10 mouse cellular contexts compared by ENCODE assay signal in genomic region chr12:102275833-102276443, GRCm38 (mm10). TPM values are rescaled to one million over a fixed set of nuclear protein-coding genes. Genes with fewer than 3 reads are reported as not detected.
DNase-seq lines count a peak whose midpoint lies in the region; ATAC-seq and TF ChIP-seq lines count a peak whose summit lies in the region.
"Had no signal": no experiment of that assay in that cellular context is flagged by ENCODE, and none has a peak within 500 bp of the region (broad histone marks: within the 10 kb centered on the region; RNA-seq: fewer than 3 reads in every experiment).

No protein-coding gene starts in this region.

- no peak overlapping the region for H3K27ac ChIP-seq in heart, adult 2 months
- H3K27ac ChIP-seq in heart, embryonic 10.5 days: no peak overlapping the region
- H3K27ac ChIP-seq in heart, embryonic 16.5 days (ENCODE audit: low read length): peak overlapping the region; percentile 25; the same call in 1 of the 2 replicates
- H3K27ac ChIP-seq in lung, embryonic 15.5 days: peak overlapping the region; percentile 53; the same call in 1 of the 2 replicates
- H3K27ac ChIP-seq: forebrain, embryonic 12.5 days had no signal

- no peaks in the 10 kb centered on the region for H3K27me3 ChIP-seq in heart, adult 2 months (ENCODE audit: control insufficient read depth, insufficient read depth, low read length)
- H3K27me3 ChIP-seq in heart, embryonic 10.5 days (ENCODE audit: insufficient read depth, poor library complexity, severe bottlenecking): no peaks in the 10 kb centered on the region
- no peaks in the 10 kb centered on the region for H3K27me3 ChIP-seq in Patski
- no peaks in the 10 kb centered on the region for H3K27me3 ChIP-seq in heart, embryonic 16.5 days (ENCODE audit: control insufficient read depth, insufficient read depth, low read length)
- no peaks in the 10 kb centered on the region for H3K27me3 ChIP-seq in lung, embryonic 15.5 days

- DNase-seq in heart, adult 2 months: peak; percentile 63 to 82
- DNase-seq in heart, embryonic 10.5 days (ENCODE audit: low spot score): no peak
- DNase-seq in Patski (ENCODE audit: low read depth, low spot score): no peak
- no peak for DNase-seq in thymus, postnatal 25 days
- no peak for DNase-seq in thymus, postnatal 10 days (ENCODE audit: low spot score in 2 of 2)

- H3K4me2 ChIP-seq in heart, embryonic 16.5 days (ENCODE audit: low read depth, low read length): no peak overlapping the region
- no peak overlapping the region for H3K4me2 ChIP-seq in lung, embryonic 15.5 days
- H3K4me2 ChIP-seq: forebrain, embryonic 12.5 days had no signal

- WGBS in heart, adult 2 months: 33% methylated on average over 7 of the region's 7 CpGs
- WGBS in heart, embryonic 10.5 days: 53% methylated on average over 7 of the region's 7 CpGs
- 52% methylated on average over 7 of the region's 7 CpGs for WGBS in heart, embryonic 16.5 days
- WGBS in lung, embryonic 15.5 days: 36% methylated on average over 7 of the region's 7 CpGs

- in situ Hi-C loops in Patski (cut with MboI; ENCODE audit: low pct_unique_long_range_greater_than_20kb): no loop called here

- no peak overlapping the region for H3K4me3 ChIP-seq in heart, adult 2 months
- no peak overlapping the region for H3K4me3 ChIP-seq in heart, embryonic 10.5 days
- no peak overlapping the region for H3K4me3 ChIP-seq in heart, embryonic 16.5 days (ENCODE audit: low read length)
- H3K4me3 ChIP-seq in lung, embryonic 15.5 days: no peak overlapping the region
- H3K4me3 ChIP-seq: forebrain, embryonic 12.5 days had no signal

- H3K9me3 ChIP-seq in heart, embryonic 10.5 days: no peaks in the 10 kb centered on the region
- peaks cover 8% of the 10 kb centered on the region for H3K9me3 ChIP-seq in heart, embryonic 16.5 days (replicated peaks; ENCODE audit: control insufficient read depth, low read length)
- 0 out of 2 replicates have a peak, but pooled peaks cover 7% of the 10 kb centered on the region for H3K9me3 ChIP-seq in lung, embryonic 15.5 days
- H3K9me3 ChIP-seq: forebrain, embryonic 12.5 days had no signal

- no peaks in the 10 kb centered on the region for H3K36me3 ChIP-seq in heart, adult 2 months (ENCODE audit: control insufficient read depth, insufficient read depth, low read length)
- H3K36me3 ChIP-seq in heart, embryonic 10.5 days: no peaks in the 10 kb centered on the region
- H3K36me3 ChIP-seq in heart, embryonic 16.5 days (ENCODE audit: control insufficient read depth, insufficient read depth): no peaks in the 10 kb centered on the region
- H3K36me3 ChIP-seq in lung, embryonic 15.5 days: no peaks in the 10 kb centered on the region
- H3K36me3 ChIP-seq: forebrain, embryonic 12.5 days had no signal

- H3K9ac ChIP-seq in heart, adult 2 months (ENCODE audit: low read depth, low read length): no peak overlapping the region
- no peak overlapping the region for H3K9ac ChIP-seq in heart, embryonic 16.5 days (ENCODE audit: low read length)
- no peak overlapping the region for H3K9ac ChIP-seq in lung, embryonic 15.5 days
- H3K9ac ChIP-seq: forebrain, embryonic 12.5 days had no signal

- no peak for TF ChIP-seq POLR2A in heart, adult 2 months (IDR thresholded peaks at IDR 0.05; ENCODE audit: insufficient read depth, low read depth, low read length)

- peaks cover 1% of the 10 kb centered on the region for H3K4me1 ChIP-seq in heart, adult 2 months (ENCODE audit: control insufficient read depth, insufficient read depth, low read length)
- H3K4me1 ChIP-seq in heart, embryonic 10.5 days: peaks cover 7% of the 10 kb centered on the region; the same call in 1 of the 2 replicates
- peaks cover 2% of the 10 kb centered on the region for H3K4me1 ChIP-seq in heart, embryonic 16.5 days (ENCODE audit: control insufficient read depth, insufficient read depth, low read length)
- H3K4me1 ChIP-seq in lung, embryonic 15.5 days: peaks cover 10% of the 10 kb centered on the region
- H3K4me1 ChIP-seq: forebrain, embryonic 12.5 days had no signal

- TF ChIP-seq EP300 in heart, adult 2 months (IDR thresholded peaks at IDR 0.05; ENCODE audit: insufficient read depth, low read depth, low read length): 0 out of 2 replicates have a peak, but pooled peaks have one; percentile 13

- POLR2A ChIA-PET in Patski (lab: Charles Lee): interaction anchor here (0.6 kb wide), 1 partner anchor 317 kb away, joined by 3 read pairs; no protein-coding TSS in a partner anchor

- TF ChIP-seq CTCF in heart, adult 2 months (IDR thresholded peaks at IDR 0.05): no peak
- TF ChIP-seq CTCF in Patski (IDR thresholded peaks at IDR 0.05): no peak

- intact Hi-C loops in heart, adult 2 months (cut with DNase I): no loop called here

- CTCF ChIA-PET in Patski (lab: Charles Lee): interaction anchor here (0.9 kb wide), 1 partner anchor 24 kb away, joined by 3 read pairs; no protein-coding TSS in a partner anchor

- H3K79me2 ChIP-seq in heart, adult 2 months (replicated peaks; ENCODE audit: control insufficient read depth, insufficient read depth, low read length): no peaks in the 10 kb centered on the region

- peak; percentile 90 for ATAC-seq in Patski
- no peak for ATAC-seq in heart, embryonic 16.5 days (replicated peaks; ENCODE audit: extremely low read depth, insufficient read depth, low FRiP score)
- ATAC-seq in lung, embryonic 15.5 days (ENCODE audit: borderline replicate concordance, extremely low read depth, low FRiP score, low TSS enrichment): peak; percentile 74
- no peak for ATAC-seq in erythroid progenitor cell, adult 5-6 weeks (replicated peaks; ENCODE audit: low FRiP score, poor library complexity, severe bottlenecking)
- ATAC-seq: midbrain, embryonic 16.5 days had no signal

RNA-seq across cellular contexts. Expression of gene Rin3, which starts 6.9 kb away (rescaled TPM):
- total RNA-seq in heart, adult 2 months (2021): 10 to 100 TPM; 14.7 to 25.3 TPM
- 6.1 and 10.3 TPM in 2 replicates for polyA plus RNA-seq in heart, adult 2 months (2012; rRNA removed)
- 8.9 and 9.0 TPM in 2 replicates for polyA plus RNA-seq in heart, embryonic 10.5 days (2016; fragmentation: Nextera tagmentation; extraction: Ambion mirVana)
- 31.6 TPM for polyA plus RNA-seq in Patski (2021)
- polyA plus RNA-seq in heart, embryonic 16.5 days (2015; fragmentation: Nextera tagmentation; extraction: Ambion mirVana): 9.5 and 9.7 TPM in 2 replicates
- polyA plus RNA-seq in lung, embryonic 15.5 days (2015; fragmentation: Nextera tagmentation; extraction: Ambion mirVana): 12.7 and 14.2 TPM in 2 replicates
- total RNA-seq in erythroid progenitor cell, adult 5-6 weeks (2015; ENCODE audit: low replicate concordance): 26.4 and 27.4 TPM in 2 replicates
- total RNA-seq in erythroid progenitor cell, adult 5-6 weeks (2017; ENCODE audit: low replicate concordance): 5.4 and 12.9 TPM in 2 replicates

Comparison
In these comparisons a context has a peak if more than half of its experiments do, and no peak if none do; other contexts are left out.
1. DNase-seq: peak in heart, adult 2 months (2 of 2); none in heart, embryonic 10.5 days (single experiment), Patski (single experiment), thymus, postnatal 25 days (single experiment) and thymus, postnatal 10 days (0 of 2).
2. H3K27ac ChIP-seq: peak in heart, embryonic 16.5 days (single experiment) and lung, embryonic 15.5 days (single experiment); none in heart, adult 2 months (single experiment) and heart, embryonic 10.5 days (single experiment).
3. ATAC-seq: peak in Patski (single experiment) and lung, embryonic 15.5 days (single experiment); none in heart, embryonic 16.5 days (single experiment) and erythroid progenitor cell, adult 5-6 weeks (single experiment).